Mouse (Mus musculus) monocyte, adult 59 days (primary cell): ENCODE measurements around the gene Rslcan18. TPM values are rescaled to one million over a fixed set of nuclear protein-coding genes. Genes with fewer than 3 reads are reported as not detected.

ENCODE experiments used
- total RNA-seq, 2 experiments: library from RNA; stranded (reverse); gene quantifications; one replicate each; pipeline ENCODE4 v1.2.4; 2023

The Rslcan18 gene
- total RNA-seq: under 1 TPM; 0.26 to 0.43 TPM

GRCm38 (mm10) chr13:67116163-67116562 is at the start of gene Rslcan18:
Rslcan18 (minus strand) TSS chr13:67116263.

GRCm38 (mm10) chr13:67121360-67121759 is 5.3 kb upstream of the Rslcan18 start, which contains the start of gene Zfp759:
Zfp759 (plus strand) TSS chr13:67121660.

GRCm38 (mm10) chr13:67108194-67108820 is 7.8 kb downstream of the Rslcan18 start, which contains the start of gene Gm28557:
Gm28557 (minus strand) TSS chr13:67108604.

GRCm38 (mm10) chr13:67097876-67098275 is 18.2 kb downstream of the Rslcan18 start, which contains the start of gene Zfp708:
Zfp708 (minus strand) TSS chr13:67097976.

GRCm38 (mm10) chr13:67060786-67061358 is 55.2 kb downstream of the Rslcan18 start, which contains the start of gene Zfp712:
Zfp712 (minus strand) TSS chr13:67061170.

Other genes with a start within 250 kb of the Rslcan18 start
- gene Gm10767, start 211.3 kb downstream of the Rslcan18 start, total RNA-seq: under 1 TPM; 0.73 to 0.88 TPM
- gene Zfp712, start 55.1 kb downstream of the Rslcan18 start, total RNA-seq: 1 to 10 TPM; 2.2 to 2.9 TPM
- under 1 TPM; 0.97 TPM for gene Zfp708, start 18.3 kb downstream of the Rslcan18 start, total RNA-seq
- 1 to 10 TPM; 1.7 to 2.5 TPM for gene Gm28557, start 7.7 kb downstream of the Rslcan18 start, total RNA-seq
- gene Zfp759, start 5.4 kb upstream of the Rslcan18 start, total RNA-seq: 1 to 10 TPM; 2.2 to 4.6 TPM
- gene Rsl1, start 56.9 kb upstream of the Rslcan18 start, total RNA-seq: 1 to 10 TPM; 5.9 to 6.6 TPM
- gene Zfp455, start 78.2 kb upstream of the Rslcan18 start, total RNA-seq: 1 to 10 TPM; 2.9 TPM
- gene Zfp458, start 162.2 kb upstream of the Rslcan18 start, total RNA-seq: 1 to 10 TPM; 1.5 to 2.1 TPM
- gene Zfp457, start 190.2 kb upstream of the Rslcan18 start, total RNA-seq: 1 to 10 TPM in 1 of 2 experiments, under 1 TPM in 1; 0.97 to 1.6 TPM
- 1 to 10 TPM; 4.9 to 9.0 TPM for gene Zfp595, start 216.3 kb upstream of the Rslcan18 start, total RNA-seq
- 1 to 10 TPM in 1 of 2 experiments, not detected in 1; 2.5 TPM for gene Gm28044, start 244.3 kb upstream of the Rslcan18 start, total RNA-seq
- gene Zfp953, start 244.3 kb upstream of the Rslcan18 start, total RNA-seq: 1 to 10 TPM; 5.4 to 6.0 TPM